Comparison of ENCODE assay signal across 8 mouse cellular contexts in genomic region chr8:94904450-94905175, GRCm38 (mm10). TPM values are rescaled to one million over a fixed set of nuclear protein-coding genes. Genes with fewer than 3 reads are reported as not detected.
DNase-seq lines count a peak whose midpoint lies in the region; ATAC-seq lines count a peak whose summit lies in the region.
"Had no signal": no experiment of that assay in that cellular context is flagged by ENCODE, and none has a peak within 500 bp of the region (broad histone marks: within the 10 kb centered on the region; RNA-seq: fewer than 3 reads in every experiment).

No protein-coding gene starts in this region.

- H3K27me3 ChIP-seq in liver, embryonic 12.5 days (replicated peaks): no peaks in the 10 kb centered on the region

- peak; percentile 86 for DNase-seq in NIH3T3 (ENCODE audit: low read depth)
- DNase-seq in adrenal gland, postnatal 14 days: peak; percentile 91
- DNase-seq in heart, adult 11 months: peak; percentile 99
- peak; percentile 96 for DNase-seq in kidney, adult 9 months
- DNase-seq in ovary, postnatal 14 days (ENCODE audit: low spot score): peak; percentile 83
- no peak for DNase-seq in embryo, embryonic 10 days (ENCODE audit: low spot score)

- H3K9me3 ChIP-seq in liver, embryonic 12.5 days (replicated peaks): no peaks in the 10 kb centered on the region

- no peak for ATAC-seq in liver, embryonic 12.5 days

- H3K9ac ChIP-seq in liver, embryonic 12.5 days: no peak overlapping the region

- 81% methylated on average over 12 of the region's 12 CpGs for WGBS in liver, embryonic 12.5 days (ENCODE audit: insufficient replicate concordance)

- H3K36me3 ChIP-seq in liver, embryonic 12.5 days: peaks cover 34% of the 10 kb centered on the region

- H3K4me1 ChIP-seq in liver, embryonic 12.5 days: peaks cover 36% of the 10 kb centered on the region

- no peak overlapping the region for H3K4me3 ChIP-seq in liver, embryonic 12.5 days

- H3K27ac ChIP-seq in liver, embryonic 12.5 days: peak overlapping the region; percentile 52

- H3K4me2 ChIP-seq in liver, embryonic 12.5 days: no peak overlapping the region

RNA-seq across cellular contexts. Expression of gene Ccdc102a, which starts 13.3 kb away (rescaled TPM):
- total RNA-seq in adrenal gland, postnatal 14 days (2021): 8.1 and 10.1 TPM in 2 replicates
- 9.1 and 10.0 TPM in 2 replicates for polyA plus RNA-seq in liver, embryonic 12.5 days (2016; fragmentation: Nextera tagmentation; extraction: Ambion mirVana)

RNA-seq across cellular contexts. Expression of gene Adgrg5, which starts 18.9 kb away (rescaled TPM):
- 0.26 and 1.6 TPM in 2 replicates for total RNA-seq in adrenal gland, postnatal 14 days (2021)
- polyA plus RNA-seq in liver, embryonic 12.5 days (2016; fragmentation: Nextera tagmentation; extraction: Ambion mirVana): 0.90 and 0.91 TPM in 2 replicates
- total RNA-seq: layer of hippocampus, postnatal 36 days had no signal

RNA-seq across cellular contexts. Expression of gene Dok4, which starts 28.5 kb away (rescaled TPM):
- 19.7 and 20.7 TPM in 2 replicates for total RNA-seq in adrenal gland, postnatal 14 days (2021)
- 13.8 and 14.6 TPM in 2 replicates for polyA plus RNA-seq in liver, embryonic 12.5 days (2016; fragmentation: Nextera tagmentation; extraction: Ambion mirVana)

RNA-seq across cellular contexts. Expression of gene Polr2c, which starts 47.4 kb away (rescaled TPM):
- 58.3 and 65.8 TPM in 2 replicates for total RNA-seq in adrenal gland, postnatal 14 days (2021)
- 107 and 112 TPM in 2 replicates for polyA plus RNA-seq in liver, embryonic 12.5 days (2016; fragmentation: Nextera tagmentation; extraction: Ambion mirVana)
